ENCODE assay signal across 15 mouse cellular contexts in genomic region chr13:72120911-72121553, GRCm38 (mm10).
DNase-seq lines count a peak whose midpoint lies in the region; ATAC-seq lines count a peak whose summit lies in the region.
"Had no signal": no experiment of that assay in that cellular context is flagged by ENCODE, and none has a peak within 500 bp of the region (broad histone marks: within the 10 kb centered on the region; RNA-seq: fewer than 3 reads in every experiment).

No protein-coding gene starts in this region.

- H3K4me3 ChIP-seq in kidney, embryonic 14.5 days (ENCODE audit: low read length) = no peak overlapping the region
- no peak overlapping the region for H3K4me3 ChIP-seq in embryonic facial prominence, embryonic 10.5 days
- no peak overlapping the region for H3K4me3 ChIP-seq in hindbrain, embryonic 11.5 days (ENCODE audit: low read depth, low read length)
- no peak overlapping the region for H3K4me3 ChIP-seq in midbrain, embryonic 16.5 days (ENCODE audit: low read depth, low read length)
- H3K4me3 ChIP-seq: gastrocnemius, adult 2 months; liver, embryonic 15.5 days had no signal

- no peaks in the 10 kb centered on the region for H3K9me3 ChIP-seq in kidney, embryonic 14.5 days (ENCODE audit: control insufficient read depth, low read length)
- no peaks in the 10 kb centered on the region for H3K9me3 ChIP-seq in embryonic facial prominence, embryonic 10.5 days
- H3K9me3 ChIP-seq in hindbrain, embryonic 11.5 days (ENCODE audit: control insufficient read depth, low read length) = no peaks in the 10 kb centered on the region
- no peaks in the 10 kb centered on the region for H3K9me3 ChIP-seq in midbrain, embryonic 16.5 days (replicated peaks; ENCODE audit: control insufficient read depth, low read length, poor library complexity, severe bottlenecking)
- H3K9me3 ChIP-seq: liver, embryonic 15.5 days had no signal

- H3K27ac ChIP-seq in kidney, embryonic 14.5 days (ENCODE audit: low read depth, low read length) = no peak overlapping the region
- H3K27ac ChIP-seq in embryonic facial prominence, embryonic 10.5 days (replicated peaks) = no peak overlapping the region; the same call in 1 of the 2 replicates
- H3K27ac ChIP-seq in hindbrain, embryonic 11.5 days (ENCODE audit: low read depth, low read length) = no peak overlapping the region
- no peak overlapping the region for H3K27ac ChIP-seq in midbrain, embryonic 16.5 days (ENCODE audit: low read length)
- H3K27ac ChIP-seq: gastrocnemius, adult 2 months; liver, embryonic 15.5 days had no signal

- ATAC-seq in kidney, embryonic 14.5 days (ENCODE audit: low FRiP score, low TSS enrichment) = 0 out of 2 replicates have a peak, but pooled peaks have one; percentile 20
- ATAC-seq in hindbrain, embryonic 11.5 days (ENCODE audit: low FRiP score) = peak; percentile 27; the same call in 1 of the 2 replicates
- peak; percentile 74 for ATAC-seq in midbrain, embryonic 16.5 days
- ATAC-seq in erythroblast, adult 5-6 weeks (replicated peaks; ENCODE audit: low FRiP score, poor library complexity, severe bottlenecking) = no peak

- H3K27me3 ChIP-seq in kidney, embryonic 14.5 days (ENCODE audit: control insufficient read depth, insufficient read depth, low read length) = peaks cover 13% of the 10 kb centered on the region
- peaks cover 88% of the 10 kb centered on the region for H3K27me3 ChIP-seq in embryonic facial prominence, embryonic 10.5 days (replicated peaks; ENCODE audit: low read depth, poor library complexity, severe bottlenecking)
- no peaks in the 10 kb centered on the region for H3K27me3 ChIP-seq in hindbrain, embryonic 11.5 days (ENCODE audit: control insufficient read depth, insufficient read depth, low read length)
- peaks cover 9% of the 10 kb centered on the region for H3K27me3 ChIP-seq in midbrain, embryonic 16.5 days (ENCODE audit: control insufficient read depth, insufficient read depth, low read depth, low read length)
- H3K27me3 ChIP-seq: liver, embryonic 15.5 days; megakaryocyte, embryonic 14.5 days had no signal

- no peaks in the 10 kb centered on the region for H3K36me3 ChIP-seq in kidney, embryonic 14.5 days (ENCODE audit: control insufficient read depth, insufficient read depth, low read length)
- H3K36me3 ChIP-seq in embryonic facial prominence, embryonic 10.5 days (replicated peaks) = no peaks in the 10 kb centered on the region
- no peaks in the 10 kb centered on the region for H3K36me3 ChIP-seq in hindbrain, embryonic 11.5 days (ENCODE audit: control insufficient read depth, insufficient read depth, low read length)
- H3K36me3 ChIP-seq in midbrain, embryonic 16.5 days (ENCODE audit: control insufficient read depth, insufficient read depth, low read length) = no peaks in the 10 kb centered on the region
- H3K36me3 ChIP-seq: liver, embryonic 15.5 days had no signal

- H3K4me1 ChIP-seq in kidney, embryonic 14.5 days (ENCODE audit: control insufficient read depth, insufficient read depth, low read length) = no peaks in the 10 kb centered on the region
- peaks cover 24% of the 10 kb centered on the region for H3K4me1 ChIP-seq in embryonic facial prominence, embryonic 10.5 days
- 0 out of 2 replicates have a peak, but pooled peaks cover 5% of the 10 kb centered on the region for H3K4me1 ChIP-seq in hindbrain, embryonic 11.5 days (replicated peaks; ENCODE audit: control insufficient read depth, insufficient read depth, low read length)
- H3K4me1 ChIP-seq in midbrain, embryonic 16.5 days (ENCODE audit: control insufficient read depth, insufficient read depth, low read length) = peaks cover 15% of the 10 kb centered on the region
- H3K4me1 ChIP-seq: liver, embryonic 15.5 days; megakaryocyte, embryonic 14.5 days had no signal

- no peak overlapping the region for H3K9ac ChIP-seq in kidney, embryonic 14.5 days (ENCODE audit: low read depth, low read length)
- no peak overlapping the region for H3K9ac ChIP-seq in hindbrain, embryonic 11.5 days (ENCODE audit: low read depth, low read length)
- no peak overlapping the region for H3K9ac ChIP-seq in midbrain, embryonic 16.5 days (ENCODE audit: low read depth, low read length)
- H3K9ac ChIP-seq: liver, embryonic 15.5 days had no signal

- DNase-seq in kidney, postnatal 14 days = no peak
- peak; percentile 33 for DNase-seq in embryonic facial prominence, embryonic 10.5 days (ENCODE audit: low spot score)
- peak; percentile 36 for DNase-seq in hindbrain, embryonic 11.5 days (ENCODE audit: low spot score)
- no peak for DNase-seq in testis, postnatal 10 days (ENCODE audit: low spot score)
- DNase-seq in kidney, adult 8-10 months = no peak
- DNase-seq: adrenal gland, postnatal 14 days; cerebellum, adult 18-20 months; gastrocnemius, adult 2 months; heart, postnatal 36 days; thymus, postnatal 36 days had no signal

- WGBS in kidney, embryonic 14.5 days = 26% methylated on average over 6 of the region's 6 CpGs
- WGBS in embryonic facial prominence, embryonic 10.5 days = 10% methylated on average over 6 of the region's 6 CpGs
- whole genome bisulfite sequencing in hindbrain, embryonic 11.5 days = 14% methylated on average over 6 of the region's 6 CpGs
- 12% methylated on average over 6 of the region's 6 CpGs for WGBS in midbrain, embryonic 16.5 days

- no peak overlapping the region for H3K4me2 ChIP-seq in kidney, embryonic 14.5 days (replicated peaks; ENCODE audit: low read depth, low read length)
- no peak overlapping the region for H3K4me2 ChIP-seq in hindbrain, embryonic 11.5 days (replicated peaks; ENCODE audit: low read depth, low read length)
- H3K4me2 ChIP-seq in midbrain, embryonic 16.5 days (ENCODE audit: low read length) = no peak overlapping the region
- H3K4me2 ChIP-seq: liver, embryonic 15.5 days had no signal

Comparison
In these comparisons a context has a peak if more than half of its experiments do, and no peak if none do; other contexts are left out.
1. DNase-seq: peak in embryonic facial prominence, embryonic 10.5 days (single experiment) and hindbrain, embryonic 11.5 days (single experiment); none in kidney, postnatal 14 days (single experiment), testis, postnatal 10 days (single experiment) and kidney, adult 8-10 months (0 of 2).